Mouse (Mus musculus) left cerebral cortex, adult 9 months (tissue): ENCODE measurements at regions not wholly inside any gene's neighbourhood (a gene's known extent, or its start where the extent isn't known, plus 50 kb on each side); places are given as distances from the start of the nearest gene placed in this dataset.

Experiments used
- DNase-seq, 2 experiments: peaks; one replicate each; pipeline ENCODE4 v3.0.0; 2022; ENCODE audit warnings: low spot score in 2 of 2

GRCm38 (mm10) chr13:70282731-70283130, 354.7 kb downstream of the Ice1 start:
- no peak for DNase-seq

- DNase-seq: no peak
Observed at GRCm38 (mm10) chr13:70283231-70283630, 354.2 kb downstream of the Ice1 start.

- DNase-seq: no peak
Observed at GRCm38 (mm10) chr13:70292713-70293112, 344.7 kb downstream of the Ice1 start.

- DNase-seq: no peak
Observed at GRCm38 (mm10) chr13:70303953-70304525, 333.4 kb downstream of the Ice1 start.

GRCm38 (mm10) chr13:70310516-70310915, 326.9 kb downstream of the Ice1 start:
- DNase-seq: no peak

- no peak for DNase-seq
Observed at GRCm38 (mm10) chr13:70311226-70312055, 326.0 kb downstream of the Ice1 start.

- no peak for DNase-seq
Observed at GRCm38 (mm10) chr13:70313205-70313604, 324.2 kb downstream of the Ice1 start.

- no peak for DNase-seq
Observed at GRCm38 (mm10) chr13:70323537-70323936, 313.9 kb downstream of the Ice1 start.

GRCm38 (mm10) chr13:70336069-70336468, 301.4 kb downstream of the Ice1 start:
- no peak for DNase-seq

GRCm38 (mm10) chr13:70340437-70340836, 297.0 kb downstream of the Ice1 start:
- DNase-seq: no peak

- no peak for DNase-seq
Observed at GRCm38 (mm10) chr13:70343191-70343734, 294.2 kb downstream of the Ice1 start.

- no peak for DNase-seq
Observed at GRCm38 (mm10) chr13:70343911-70344310, 293.5 kb downstream of the Ice1 start.

GRCm38 (mm10) chr13:70344311-70344710, 293.1 kb downstream of the Ice1 start:
- DNase-seq: no peak

GRCm38 (mm10) chr13:70348456-70348855, 289.0 kb downstream of the Ice1 start:
- no peak for DNase-seq

- no peak for DNase-seq
Observed at GRCm38 (mm10) chr13:70348965-70349364, 288.5 kb downstream of the Ice1 start.

GRCm38 (mm10) chr13:70369647-70370046, 267.8 kb downstream of the Ice1 start:
- DNase-seq: no peak

GRCm38 (mm10) chr13:70380772-70381171, 256.7 kb downstream of the Ice1 start:
- DNase-seq: peak; percentile 32 to 42

- no peak for DNase-seq
Observed at GRCm38 (mm10) chr13:70385292-70385691, 252.1 kb downstream of the Ice1 start.

GRCm38 (mm10) chr13:70412788-70413187, 224.6 kb downstream of the Ice1 start:
- DNase-seq: no peak

- no peak for DNase-seq
Observed at GRCm38 (mm10) chr13:70418156-70418555, 219.3 kb downstream of the Ice1 start.

GRCm38 (mm10) chr13:70439419-70439818, 198.0 kb downstream of the Ice1 start:
- DNase-seq: no peak

GRCm38 (mm10) chr13:70446940-70447339, 190.5 kb downstream of the Ice1 start:
- no peak for DNase-seq
